Mouse (Mus musculus) lung, adult 2 months (tissue): Measurements from ENCODE around the gene Uqcc2.

Source experiments
- CTCF ChIP-seq: fragments of 200-500 bp; IDR thresholded peaks from 2 replicates; pipeline ENCODE4 v1.5.1; 2011; ENCODE audit warnings: mild to moderate bottlenecking, low read length, control low read depth; ENCODE audit not compliant: insufficient read depth
- POLR2A ChIP-seq: fragments of 200-500 bp; IDR thresholded peaks from 2 replicates; pipeline ENCODE4 v1.6.1; 2011; ENCODE audit warnings: low read depth, mild to moderate bottlenecking, control low read depth, low read length, borderline replicate concordance; ENCODE audit errors: extremely low read depth

DNA sequence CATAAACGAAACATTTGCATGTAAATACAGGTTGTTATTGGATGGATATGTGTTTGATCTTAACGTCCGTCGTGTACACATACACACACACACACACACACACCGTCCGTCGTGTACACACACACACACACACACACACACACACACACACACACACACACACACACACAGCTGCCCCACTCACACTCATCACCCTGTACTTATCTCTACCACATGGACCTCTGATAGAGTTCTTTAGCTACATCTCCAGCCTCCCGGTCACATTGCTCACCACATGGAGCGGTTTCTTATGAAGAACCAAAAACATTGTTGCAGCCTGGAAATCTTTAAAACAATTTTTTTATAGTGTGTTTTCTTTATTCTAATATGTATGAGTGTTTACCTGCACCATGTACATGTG lies 471 bp upstream of the Uqcc2 start:
- TF ChIP-seq POLR2A, result no peak
- no peak for TF ChIP-seq CTCF
